Mouse (Mus musculus): ENCODE data around the gene Gm8281.
"Not testable (repeated sequence)": the region's sequence is repeated elsewhere in the genome, so short reads cannot be mapped to it uniquely, and the experiment has no call there.

Gene Gm8281

GRCm38 (mm10) chr14:5070611-5071490 lies at the start of gene Gm8281:
TSS of gene Gm8281 (plus strand) at chr14:5071040.
- DNase-seq = not testable (repeated sequence)

GRCm38 (mm10) chr14:5050329-5050728 lies 20.5 kb upstream of the Gm8281 start, which contains the start of gene 4930555G01Rik:
TSS of gene 4930555G01Rik (plus strand) at chr14:5050629.
- not testable (repeated sequence) for DNase-seq

GRCm38 (mm10) chr14:5131219-5131618 lies 60.4 kb downstream of the Gm8281 start, which contains the start of gene Gm8279:
TSS of gene Gm8279 (plus strand) at chr14:5131519.
- DNase-seq = not testable (repeated sequence)

Measured in cerebellum, adult 8-10 months (tissue).